In genomic region chr4:10896859-10897258, GRCm38 (mm10) we compare ENCODE assay signal across 9 mouse cellular contexts. TPM values are rescaled to one million over a fixed set of nuclear protein-coding genes. Genes with fewer than 3 reads are reported as not detected.
DNase-seq lines count a peak whose midpoint lies in the region; ATAC-seq and TF ChIP-seq lines count a peak whose summit lies in the region.
"Had no signal": no experiment of that assay in that cellular context is flagged by ENCODE, and none has a peak within 500 bp of the region (broad histone marks: within the 10 kb centered on the region; RNA-seq: fewer than 3 reads in every experiment).

No protein-coding gene starts in this region.

- peaks cover 9% of the 10 kb centered on the region; the same call in 1 of the 2 replicates for H3K36me3 ChIP-seq in midbrain, embryonic 16.5 days (ENCODE audit: control insufficient read depth, insufficient read depth, low read length)

- in situ Hi-C loops in Patski (cut with MboI; ENCODE audit: low pct_unique_long_range_greater_than_20kb) = no loop called here

- H3K4me1 ChIP-seq in midbrain, embryonic 16.5 days (ENCODE audit: control insufficient read depth, insufficient read depth, low read length) = no peaks in the 10 kb centered on the region
- H3K4me1 ChIP-seq: embryonic facial prominence, embryonic 12.5 days had no signal

- no peak overlapping the region for H3K4me2 ChIP-seq in midbrain, embryonic 16.5 days (ENCODE audit: low read length)
- H3K4me2 ChIP-seq: embryonic facial prominence, embryonic 12.5 days had no signal

- peak; percentile 88 for TF ChIP-seq CTCF in layer of hippocampus, adult 2 months (conservative IDR thresholded peaks at IDR 0.05)
- peak; percentile 68 for TF ChIP-seq CTCF in Patski (IDR thresholded peaks at IDR 0.05)

- DNase-seq in layer of hippocampus, adult 2 months (ENCODE audit: low spot score in 2 of 2) = no peak
- no peak for DNase-seq in layer of hippocampus, postnatal 10 days (ENCODE audit: low spot score in 2 of 2)
- no peak for DNase-seq in Patski (ENCODE audit: low read depth, low spot score)
- no peak for DNase-seq in heart, postnatal 36 days
- DNase-seq in layer of hippocampus, adult 9-10 months (ENCODE audit: low spot score) = no peak
- DNase-seq in ovary, adult 18-20 months (ENCODE audit: low spot score) = no peak

- no peak overlapping the region for H3K9ac ChIP-seq in midbrain, embryonic 16.5 days (ENCODE audit: low read depth, low read length)
- H3K9ac ChIP-seq: embryonic facial prominence, embryonic 12.5 days had no signal

- H3K27me3 ChIP-seq in Patski = no peaks in the 10 kb centered on the region
- H3K27me3 ChIP-seq in midbrain, embryonic 16.5 days (ENCODE audit: control insufficient read depth, insufficient read depth, low read depth, low read length) = no peaks in the 10 kb centered on the region
- H3K27me3 ChIP-seq: embryonic facial prominence, embryonic 12.5 days had no signal

- H3K27ac ChIP-seq in layer of hippocampus, adult 2 months = no peak overlapping the region
- no peak overlapping the region for H3K27ac ChIP-seq in midbrain, embryonic 16.5 days (ENCODE audit: low read length)
- H3K27ac ChIP-seq: embryonic facial prominence, embryonic 12.5 days had no signal

- intact Hi-C loops in heart, postnatal 36 days (cut with DNase I) = no loop called here

- no peak overlapping the region for H3K4me3 ChIP-seq in layer of hippocampus, adult 2 months
- no peak overlapping the region for H3K4me3 ChIP-seq in midbrain, embryonic 16.5 days (ENCODE audit: low read depth, low read length)
- H3K4me3 ChIP-seq: embryonic facial prominence, embryonic 12.5 days had no signal

- ATAC-seq in Patski = no peak
- peak; percentile 80 to 81 for ATAC-seq in hematopoietic stem cell, adult 5-6 weeks (replicated peaks in 1 of 2; ENCODE audit: insufficient read depth in 1 of 2, low FRiP score in 2 of 2, low TSS enrichment in 1 of 2, low read depth in 1 of 2, poor library complexity in 2 of 2, severe bottlenecking in 2 of 2)
- ATAC-seq in midbrain, embryonic 16.5 days = peak; percentile 88

- CTCF ChIA-PET in Patski (lab: Charles Lee) = interaction anchor here (0.8 to 2.1 kb wide), 4 partner anchors 9 to 20 kb away, joined by 3 to 5 read pairs (median 4); no protein-coding TSS in a partner anchor

- H3K9me3 ChIP-seq in midbrain, embryonic 16.5 days (replicated peaks; ENCODE audit: control insufficient read depth, low read length, poor library complexity, severe bottlenecking) = no peaks in the 10 kb centered on the region
- H3K9me3 ChIP-seq: embryonic facial prominence, embryonic 12.5 days had no signal

- POLR2A ChIA-PET in Patski (lab: Charles Lee) = no interaction called here

RNA-seq across cellular contexts. Expression of gene 2610301B20Rik, which starts 22.6 kb away (rescaled TPM):
- total RNA-seq in layer of hippocampus, adult 2 months (2021) = 10 to 100 TPM; 35.6 to 39.0 TPM
- 10 to 100 TPM; 26.2 to 27.5 TPM for total RNA-seq in layer of hippocampus, postnatal 10 days (2021)
- polyA plus RNA-seq in Patski (2021) = 16.3 TPM
- total RNA-seq in hematopoietic stem cell, adult 5-6 weeks (2017) = 14.9 and 15.4 TPM in 2 replicates
- polyA plus RNA-seq in midbrain, embryonic 16.5 days (2015; fragmentation: Nextera tagmentation; extraction: Ambion mirVana) = 49.2 and 51.9 TPM in 2 replicates
- 1 to 10 TPM; 6.6 to 8.3 TPM for total RNA-seq in heart, postnatal 36 days (2021)
